Mouse (Mus musculus) thymus, adult 2 months (tissue): ENCODE results near the gene Cpsf4.

ENCODE experiments used
- CTCF ChIP-seq: fragments of 200-500 bp; IDR thresholded peaks from 2 replicates; pipeline ENCODE4 v1.5.1; 2012; ENCODE audit warnings: mild to moderate bottlenecking, control low read depth, low read length, moderate library complexity, borderline replicate concordance; ENCODE audit not compliant: control insufficient read depth, poor library complexity, insufficient read depth; ENCODE audit errors: extremely low read depth
- POLR2A ChIP-seq: fragments of 200-500 bp; IDR thresholded peaks from 2 replicates; pipeline ENCODE4 v1.6.1; 2012; ENCODE audit warnings: mild to moderate bottlenecking, low read length, control low read depth, moderate library complexity; ENCODE audit not compliant: control insufficient read depth, poor library complexity, insufficient read depth; ENCODE audit errors: extremely low read depth

DNA sequence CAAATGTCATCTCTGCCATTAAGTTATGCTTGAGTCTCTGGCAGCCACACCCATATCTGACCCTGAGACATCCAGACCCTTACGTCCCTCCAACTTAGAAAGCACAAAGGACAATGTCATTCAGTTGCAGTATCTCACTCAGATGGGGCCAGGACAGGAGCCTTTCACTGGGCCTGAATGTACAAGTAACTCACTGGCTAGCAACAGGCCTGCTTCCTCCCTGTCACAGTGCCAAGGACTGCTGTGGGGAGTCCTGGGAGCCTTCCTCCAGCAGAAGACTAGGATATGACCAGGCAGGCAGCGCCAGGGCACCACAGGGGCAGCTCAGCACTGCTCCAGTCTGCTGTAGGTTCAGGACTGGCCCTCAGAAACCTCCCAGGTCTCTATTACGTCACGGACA is 37.9 kb upstream of the Cpsf4 start:
- no peak for TF ChIP-seq CTCF
- no peak for TF ChIP-seq POLR2A
